Mouse (Mus musculus) midbrain, embryonic 16.5 days (tissue): ENCODE data around the gene Rab40b. TPM values are rescaled to one million over a fixed set of nuclear protein-coding genes. Genes with fewer than 3 reads are reported as not detected.
"Not testable (repeated sequence)": the region's sequence is repeated elsewhere in the genome, so short reads cannot be mapped to it uniquely, and the experiment has no call there.

Experiments
- ATAC-seq: fragments of 200-750 bp; cut with Nextera tagmentation; 2 replicates; pipeline ENCODE4 v1.8.0; 2017; ENCODE audit warnings: moderate TSS enrichment
- H3K27ac ChIP-seq: fragments of 300-500 bp; sonication (generic); 2 replicates; pipeline ENCODE4 v1.5.1; 2014; ENCODE audit warnings: mild to moderate bottlenecking, low read length, mixed read lengths
- H3K27me3 ChIP-seq: fragments of 300-500 bp; sonication (generic); 2 replicates; pipeline ENCODE4 v1.6.1; 2014; ENCODE audit warnings: low read depth, low read length, mixed read lengths; ENCODE audit not compliant: control insufficient read depth, insufficient read depth
- H3K36me3 ChIP-seq: fragments of 300-500 bp; sonication (generic); 2 replicates; pipeline ENCODE4 v1.6.1; 2014; ENCODE audit warnings: mild to moderate bottlenecking, low read length, moderate library complexity, mixed read lengths; ENCODE audit not compliant: control insufficient read depth, insufficient read depth
- H3K4me1 ChIP-seq: fragments of 300-500 bp; sonication (generic); 2 replicates; pipeline ENCODE4 v1.6.1; 2014; ENCODE audit warnings: mild to moderate bottlenecking, low read length, mixed read lengths; ENCODE audit not compliant: control insufficient read depth, insufficient read depth
- H3K4me2 ChIP-seq: fragments of 300-500 bp; sonication (generic); 2 replicates; pipeline ENCODE4 v1.6.1; 2014; ENCODE audit warnings: mild to moderate bottlenecking, low read length, mixed read lengths
- H3K4me3 ChIP-seq: fragments of 300-500 bp; sonication (generic); 2 replicates; pipeline ENCODE4 v1.5.1; 2014; ENCODE audit warnings: low read depth, mild to moderate bottlenecking, low read length, moderate library complexity, mixed read lengths
- H3K9ac ChIP-seq: fragments of 300-500 bp; sonication (generic); 2 replicates; pipeline ENCODE4 v1.6.1; 2014; ENCODE audit warnings: low read depth, low read length, mixed read lengths
- H3K9me3 ChIP-seq: fragments of 300-500 bp; sonication (generic); replicated peaks from 2 replicates; pipeline ENCODE4 v1.6.1; 2014; ENCODE audit warnings: mild to moderate bottlenecking, low read length, mixed read lengths; ENCODE audit not compliant: control insufficient read depth, poor library complexity, severe bottlenecking
- WGBS: fragments of 180-500 bp; shearing (Covaris S2); extraction: QIAGEN DNeasy Blood & Tissue Kit; methylation state at CpG from one replicate; pipeline ENCODE4 v1.1.7; 2014; 5-methylcytosine and 5-hydroxymethylcytosine counted together
- microRNA-seq: library from miRNA; unstranded; fragments of <30 nt; microRNA quantifications from one replicate; pipeline ENCODE4, GENCODE M21; 2017
- polyA plus RNA-seq: library from polyadenylated mRNA; unstranded; fragments of >200 nt; fragmentation: Nextera tagmentation; extraction: Ambion mirVana; gene quantifications from 2 replicates; pipeline ENCODE4 v1.2.1, GENCODE M21; 2015

Gene Rab40b
- polyA plus RNA-seq, 1 experiment from 2014 or later: 17.6 TPM

GRCm38 (mm10) chr11:121326034-121326433, 62.0 kb downstream of the Rab40b start:
- no peaks in the 10 kb centered on the region for H3K27me3 ChIP-seq
- 73% methylated on average over 1 of the region's 1 CpGs for WGBS
- no peak for ATAC-seq
- H3K27ac ChIP-seq: no peak overlapping the region
- no peak overlapping the region for H3K4me2 ChIP-seq
- H3K9ac ChIP-seq: no peak overlapping the region
- H3K36me3 ChIP-seq: peaks cover 21% of the 10 kb centered on the region
- no peaks in the 10 kb centered on the region for H3K4me1 ChIP-seq
- H3K4me3 ChIP-seq: no peak overlapping the region
- no peaks in the 10 kb centered on the region for H3K9me3 ChIP-seq

GRCm38 (mm10) chr11:121307712-121308111, 80.3 kb downstream of the Rab40b start:
- not testable (repeated sequence) for H3K4me2 ChIP-seq, H3K27ac ChIP-seq, ATAC-seq, H3K27me3 ChIP-seq, H3K4me3 ChIP-seq, H3K9ac ChIP-seq, H3K4me1 ChIP-seq, H3K9me3 ChIP-seq
- WGBS: 97% methylated on average over 6 of the region's 6 CpGs
- peaks cover 27% of the 10 kb centered on the region for H3K36me3 ChIP-seq

- H3K27ac ChIP-seq: no peak overlapping the region
- no peaks in the 10 kb centered on the region for H3K4me1 ChIP-seq
- H3K9me3 ChIP-seq: 0 out of 2 replicates have a peak, but pooled peaks cover 4% of the 10 kb centered on the region
- no peak overlapping the region for H3K9ac ChIP-seq
- no peak overlapping the region for H3K4me2 ChIP-seq
- ATAC-seq: no peak
- H3K27me3 ChIP-seq: no peaks in the 10 kb centered on the region
- no peak overlapping the region for H3K4me3 ChIP-seq
- WGBS: 98% methylated on average over 8 of the region's 8 CpGs
- peaks cover 30% of the 10 kb centered on the region for H3K36me3 ChIP-seq
Observed at GRCm38 (mm10) chr11:121306608-121307007, 81.4 kb downstream of the Rab40b start.

Small RNA genes lying within 50 kb of the gene (microRNA-seq; reads per million reads assigned to microRNA genes)
- gene Mir7236: not detected

Other genes with a start within 250 kb of the Rab40b start
- gene Tex19.1, start 242.1 kb downstream of the Rab40b start, polyA plus RNA-seq: not detected in 2 replicates
- gene Uts2r, start 228.0 kb downstream of the Rab40b start, polyA plus RNA-seq: 0.83 and 1.1 TPM in 2 replicates
- 34.5 and 40.9 TPM in 2 replicates for gene Hexdc, start 183.8 kb downstream of the Rab40b start, polyA plus RNA-seq
- 24.0 and 27.6 TPM in 2 replicates for gene Ogfod3, start 183.5 kb downstream of the Rab40b start, polyA plus RNA-seq
- gene Cybc1, start 158.9 kb downstream of the Rab40b start, polyA plus RNA-seq: 39.6 and 40.3 TPM in 2 replicates
- 93.1 and 104 TPM in 2 replicates for gene Narf, start 151.0 kb downstream of the Rab40b start, polyA plus RNA-seq
- gene Foxk2, start 128.3 kb downstream of the Rab40b start, polyA plus RNA-seq: 11.6 and 14.0 TPM in 2 replicates
- 83.4 and 85.7 TPM in 2 replicates for gene Wdr45b, start 33.8 kb downstream of the Rab40b start, polyA plus RNA-seq
- 8.2 and 12.4 TPM in 2 replicates for gene Fn3krp, start 33.1 kb upstream of the Rab40b start, polyA plus RNA-seq
- 4.3 and 6.0 TPM in 2 replicates for gene Fn3k, start 46.7 kb upstream of the Rab40b start, polyA plus RNA-seq
- 60.6 and 62.5 TPM in 2 replicates for gene Tbcd, start 63.7 kb upstream of the Rab40b start, polyA plus RNA-seq
- gene Zfp750, start 131.1 kb upstream of the Rab40b start, polyA plus RNA-seq: 0.53 and 0.57 TPM in 2 replicates